Mouse (Mus musculus) ES-Bruce4 (cell line): Measurements from ENCODE around the gene Mrpl3. TPM values are rescaled to one million over a fixed set of nuclear protein-coding genes. Genes with fewer than 3 reads are reported as not detected.
A peak's percentile ranks its signal among the peaks of the same experiment; 100 is the strongest.

ENCODE experiments used
- H3K27ac ChIP-seq: 2 replicates; pipeline ENCODE4 v1.5.1; 2012; ENCODE audit warnings: low read length, inconsistent platforms; ENCODE audit not compliant: insufficient read depth
- H3K27me3 ChIP-seq: 2 replicates; pipeline ENCODE4 v1.6.1; 2012; ENCODE audit warnings: mild to moderate bottlenecking, low read length, inconsistent platforms; ENCODE audit not compliant: control insufficient read depth, poor library complexity, insufficient read depth, severe bottlenecking
- H3K36me3 ChIP-seq: 2 replicates; pipeline ENCODE4 v1.6.1; 2012; ENCODE audit warnings: inconsistent platforms, mild to moderate bottlenecking, low read length, moderate library complexity; ENCODE audit not compliant: control insufficient read depth, poor library complexity, insufficient read depth, severe bottlenecking
- H3K4me1 ChIP-seq: one replicate; pipeline ENCODE4 v1.8.1; 2011; ENCODE audit warnings: low read length; ENCODE audit not compliant: control insufficient read depth, insufficient read depth
- H3K4me3 ChIP-seq: 2 replicates; pipeline ENCODE4 v1.5.1; 2011; ENCODE audit warnings: low read depth, mild to moderate bottlenecking, low read length
- H3K9ac ChIP-seq: 2 replicates; pipeline ENCODE4 v1.6.1; 2012; ENCODE audit warnings: low read depth, mild to moderate bottlenecking, inconsistent platforms; ENCODE audit not compliant: poor library complexity, severe bottlenecking
- H3K9me3 ChIP-seq: replicated peaks from 2 replicates; pipeline ENCODE4 v1.6.1; 2012; ENCODE audit warnings: mild to moderate bottlenecking, low read length, inconsistent platforms; ENCODE audit not compliant: control insufficient read depth, poor library complexity, insufficient read depth, severe bottlenecking
- CTCF ChIP-seq: IDR thresholded peaks from one replicate; pipeline ENCODE4 v1.8.1; 2011; ENCODE audit warnings: low read depth, low read length
- EP300 ChIP-seq: IDR thresholded peaks from 2 replicates; pipeline ENCODE4 v1.6.1; 2011; ENCODE audit warnings: low read depth, low read length; ENCODE audit not compliant: insufficient read depth
- POLR2A ChIP-seq: IDR thresholded peaks from one replicate; pipeline ENCODE4 v1.8.1; 2011; ENCODE audit warnings: low read length; ENCODE audit not compliant: insufficient read depth
- polyA plus RNA-seq: library from polyadenylated mRNA; stranded (reverse); fragments of >200 nt; gene quantifications from 2 replicates; pipeline ENCODE4 v1.2.4, GENCODE M21; 2011; ENCODE audit warnings: low read depth; ENCODE audit not compliant: missing spikeins, insufficient read depth, insufficient read length

Gene Mrpl3
- polyA plus RNA-seq, 1 experiment = 66.1 TPM

GRCm38 (mm10) chr9:105037847-105038246 is 15.2 kb upstream of the Mrpl3 start:
- H3K4me3 ChIP-seq = no peak overlapping the region
- H3K4me1 ChIP-seq = no peaks in the 10 kb centered on the region
- H3K36me3 ChIP-seq = no peaks in the 10 kb centered on the region
- TF ChIP-seq POLR2A (no peak), EP300 (no peak), CTCF (no peak)
- no peaks in the 10 kb centered on the region for H3K27me3 ChIP-seq
- H3K9me3 ChIP-seq = no peaks in the 10 kb centered on the region
- no peak overlapping the region for H3K9ac ChIP-seq
- H3K27ac ChIP-seq = no peak overlapping the region

GRCm38 (mm10) chr9:105046014-105046413 is 7.0 kb upstream of the Mrpl3 start:
- H3K27me3 ChIP-seq = no peaks in the 10 kb centered on the region
- H3K9me3 ChIP-seq = no peaks in the 10 kb centered on the region
- H3K4me3 ChIP-seq = no peak overlapping the region

GRCm38 (mm10) chr9:105048351-105048750 is 4.7 kb upstream of the Mrpl3 start:
- TF ChIP-seq CTCF = no peak
- no peak for TF ChIP-seq EP300
- no peak for TF ChIP-seq POLR2A
- no peaks in the 10 kb centered on the region for H3K9me3 ChIP-seq

More at GRCm38 (mm10) chr9:105046014-105046413, 7.0 kb upstream of the Mrpl3 start:
- Histone ChIP-seq H3K4me1 (no peaks in the 10 kb centered on the region), H3K36me3 (no peaks in the 10 kb centered on the region), H3K9ac (no peak overlapping the region), H3K27ac (no peak overlapping the region)
- TF ChIP-seq POLR2A (no peak), EP300 (no peak), CTCF (no peak)

GRCm38 (mm10) chr9:105049636-105050035 is 3.4 kb upstream of the Mrpl3 start:
- no peak for TF ChIP-seq EP300
- TF ChIP-seq POLR2A = no peak
- TF ChIP-seq CTCF = no peak
- Histone ChIP-seq H3K36me3 (no peaks in the 10 kb centered on the region), H3K27me3 (no peaks in the 10 kb centered on the region), H3K4me3 (no peak overlapping the region), H3K9ac (no peak overlapping the region), H3K4me1 (no peaks in the 10 kb centered on the region), H3K9me3 (no peaks in the 10 kb centered on the region), H3K27ac (no peak overlapping the region)

More at GRCm38 (mm10) chr9:105048351-105048750, 4.7 kb upstream of the Mrpl3 start:
- Histone ChIP-seq H3K9ac (no peak overlapping the region), H3K27ac (no peak overlapping the region), H3K4me3 (no peak overlapping the region), H3K27me3 (no peaks in the 10 kb centered on the region), H3K4me1 (no peaks in the 10 kb centered on the region), H3K36me3 (no peaks in the 10 kb centered on the region)

- H3K27me3 ChIP-seq = no peaks in the 10 kb centered on the region
- no peak overlapping the region for H3K27ac ChIP-seq
- no peaks in the 10 kb centered on the region for H3K9me3 ChIP-seq
- H3K9ac ChIP-seq = no peak overlapping the region
- no peak overlapping the region for H3K4me3 ChIP-seq
- no peak for TF ChIP-seq POLR2A
- TF ChIP-seq CTCF = no peak
- TF ChIP-seq EP300 = no peak
- no peaks in the 10 kb centered on the region for H3K4me1 ChIP-seq
- H3K36me3 ChIP-seq = 0 out of 2 replicates have a peak, but pooled peaks cover 4% of the 10 kb centered on the region
Measured at GRCm38 (mm10) chr9:105050257-105050656, 2.8 kb upstream of the Mrpl3 start.

- no peak overlapping the region for H3K27ac ChIP-seq
- no peaks in the 10 kb centered on the region for H3K27me3 ChIP-seq
- H3K9me3 ChIP-seq = no peaks in the 10 kb centered on the region
Measured at GRCm38 (mm10) chr9:105053812-105054211, 773 bp downstream of the Mrpl3 start.

More at GRCm38 (mm10) chr9:105053812-105054211, 773 bp downstream of the Mrpl3 start:
- no peaks in the 10 kb centered on the region for H3K4me1 ChIP-seq
- H3K36me3 ChIP-seq = peaks cover 29% of the 10 kb centered on the region
- TF ChIP-seq CTCF = no peak
- peak overlapping the region; percentile 78 for H3K9ac ChIP-seq
- H3K4me3 ChIP-seq = peak overlapping the region; percentile 76
